Mouse (Mus musculus) hindbrain, embryonic 15.5 days (tissue): ENCODE data around the gene Ccnd2. TPM values are rescaled to one million over a fixed set of nuclear protein-coding genes. Genes with fewer than 3 reads are reported as not detected.
A peak's percentile ranks its signal among the peaks of the same experiment; 100 is the strongest.

Experiments used
- ATAC-seq: fragments of 200-750 bp; cut with Nextera tagmentation; 2 replicates; pipeline ENCODE4 v1.8.0; 2017; ENCODE audit warnings: low read depth, moderate number of reproducible peaks, moderate TSS enrichment; ENCODE audit not compliant: low FRiP score
- H3K27ac ChIP-seq: fragments of 300-500 bp; sonication (generic); replicated peaks from 2 replicates; pipeline ENCODE4 v1.5.1; 2015; ENCODE audit warnings: mild to moderate bottlenecking, inconsistent platforms
- H3K27me3 ChIP-seq: fragments of 300-500 bp; sonication (generic); 2 replicates; pipeline ENCODE4 v1.6.1; 2015; ENCODE audit warnings: control low read depth, inconsistent platforms
- H3K36me3 ChIP-seq: fragments of 300-500 bp; sonication (generic); 2 replicates; pipeline ENCODE4 v1.6.1; 2015; ENCODE audit warnings: control low read depth, inconsistent platforms
- H3K4me1 ChIP-seq: fragments of 300-500 bp; sonication (generic); replicated peaks from 2 replicates; pipeline ENCODE4 v1.6.1; 2015; ENCODE audit warnings: control low read depth, inconsistent platforms
- H3K4me2 ChIP-seq: fragments of 300-500 bp; sonication (generic); 2 replicates; pipeline ENCODE4 v1.6.1; 2015; ENCODE audit warnings: moderate library complexity, mild to moderate bottlenecking, inconsistent platforms
- H3K4me3 ChIP-seq: fragments of 300-500 bp; sonication (generic); 2 replicates; pipeline ENCODE4 v1.5.1; 2015; ENCODE audit warnings: mild to moderate bottlenecking, inconsistent platforms
- H3K9ac ChIP-seq: fragments of 300-500 bp; sonication (generic); 2 replicates; pipeline ENCODE4 v1.6.1; 2015; ENCODE audit warnings: inconsistent platforms
- H3K9me3 ChIP-seq: fragments of 300-500 bp; sonication (generic); 2 replicates; pipeline ENCODE4 v1.6.1; 2016; ENCODE audit warnings: control low read depth, inconsistent platforms
- WGBS: fragments of 180-500 bp; shearing (Covaris S2); methylation state at CpG from one replicate; pipeline ENCODE4 v1.1.7; 2015; 5-methylcytosine and 5-hydroxymethylcytosine counted together
- polyA plus RNA-seq: library from polyadenylated mRNA; unstranded; fragments of >200 nt; fragmentation: Nextera tagmentation; extraction: Ambion mirVana; gene quantifications from 2 replicates; pipeline ENCODE4 v1.2.1, GENCODE M21; 2015

Gene Ccnd2
- polyA plus RNA-seq, 1 experiment from 2014 or later, result 288 TPM

DNA sequence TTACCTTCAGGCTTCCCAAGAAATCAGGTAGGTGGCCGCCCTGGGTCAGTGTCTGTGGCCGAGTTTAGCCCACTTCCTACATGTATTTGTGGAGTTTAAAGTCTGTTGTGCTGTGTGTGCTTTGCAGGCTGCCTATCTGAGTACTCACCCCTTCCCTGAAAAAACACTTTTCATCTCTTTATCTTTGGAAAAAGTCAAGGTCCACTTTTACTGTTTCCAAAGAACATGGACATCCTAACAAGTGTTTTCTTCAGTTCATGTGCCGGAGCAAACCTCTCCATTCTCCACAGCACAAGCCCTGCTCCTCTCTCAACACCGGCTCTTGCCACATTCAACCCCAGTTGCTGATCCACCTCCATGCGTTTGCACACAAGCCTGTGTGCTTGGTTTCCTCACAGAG is 29.0 kb downstream of the Ccnd2 start:
- Histone ChIP-seq H3K9ac (no peak overlapping the region), H3K36me3 (no peaks in the 10 kb centered on the region), H3K4me3 (no peak overlapping the region), H3K9me3 (no peaks in the 10 kb centered on the region), H3K27ac (no peak overlapping the region), H3K4me2 (no peak overlapping the region), H3K27me3 (no peaks in the 10 kb centered on the region), H3K4me1 (no peaks in the 10 kb centered on the region)
- 94% methylated on average over 5 of the region's 5 CpGs for WGBS
- no peak for ATAC-seq

DNA sequence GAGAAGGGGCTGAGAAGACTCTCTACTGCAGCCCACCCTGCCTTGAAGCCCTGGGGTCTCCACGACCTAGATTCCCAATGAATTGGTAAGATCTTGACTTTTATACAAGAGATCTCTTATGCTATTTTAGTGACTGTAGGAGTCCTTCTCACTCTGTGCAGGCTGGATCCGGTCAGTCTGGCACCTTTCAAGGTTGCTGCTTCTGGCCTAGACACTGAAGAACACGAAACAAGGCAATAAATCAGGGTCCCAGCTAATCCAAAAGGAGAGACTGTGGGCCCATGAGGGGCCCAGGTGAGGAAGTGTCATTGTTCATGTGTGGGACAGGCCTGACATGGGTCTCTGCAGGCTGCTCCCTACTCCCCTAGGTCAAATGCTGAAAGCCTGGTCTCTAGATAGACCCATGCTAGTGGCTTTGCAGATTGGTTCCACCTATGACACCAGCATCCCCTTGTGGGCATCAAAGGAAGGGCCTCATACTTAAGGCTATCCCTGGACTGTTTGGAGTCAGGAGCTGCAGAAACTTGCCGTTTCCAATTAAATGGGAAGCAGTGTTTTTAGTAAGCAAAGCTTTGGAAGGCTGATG is 29.7 kb downstream of the Ccnd2 start:
- no peak for ATAC-seq
- Histone ChIP-seq H3K4me3 (no peak overlapping the region), H3K27me3 (no peaks in the 10 kb centered on the region), H3K9ac (no peak overlapping the region), H3K4me1 (no peaks in the 10 kb centered on the region), H3K27ac (no peak overlapping the region), H3K4me2 (no peak overlapping the region), H3K36me3 (no peaks in the 10 kb centered on the region), H3K9me3 (no peaks in the 10 kb centered on the region)
- WGBS, result 82% methylated on average over 4 of the region's 4 CpGs

DNA sequence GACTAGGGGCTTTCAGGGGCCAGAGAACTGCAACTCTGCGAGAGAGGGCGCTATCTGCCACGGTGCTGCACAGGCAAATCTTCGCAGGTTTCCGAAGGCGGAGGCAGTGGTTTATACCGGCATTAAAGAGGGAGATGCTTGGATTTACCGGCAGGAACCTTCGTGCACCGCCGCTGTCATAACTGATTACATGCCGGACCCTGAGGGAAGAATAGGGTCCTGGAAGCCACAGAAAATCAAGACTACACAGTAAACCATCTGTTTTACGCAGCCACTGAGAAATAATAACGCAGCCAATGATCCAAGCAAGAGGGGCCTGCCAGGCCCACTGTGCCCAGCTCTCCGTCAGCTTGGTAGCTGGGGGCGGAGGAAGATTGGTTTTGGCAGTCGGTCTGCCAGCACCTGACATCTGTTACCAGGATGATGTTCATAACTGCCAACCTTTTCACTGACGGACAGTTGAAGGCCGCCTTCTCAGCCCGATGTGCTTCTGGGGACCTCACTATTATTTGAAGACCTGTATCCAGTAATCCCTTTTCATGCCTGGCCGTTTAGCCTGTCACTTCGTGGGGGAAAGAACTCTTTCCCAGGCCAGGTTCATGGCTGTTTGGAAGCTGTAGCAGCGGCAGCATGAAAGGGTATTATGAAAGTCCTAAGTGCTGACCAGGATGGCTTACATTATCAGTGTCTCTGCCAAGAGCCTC is 37.1 kb downstream of the Ccnd2 start:
- 51% methylated on average over 23 of the region's 23 CpGs for WGBS
- Histone ChIP-seq H3K4me1 (no peaks in the 10 kb centered on the region), H3K9me3 (no peaks in the 10 kb centered on the region), H3K36me3 (no peaks in the 10 kb centered on the region), H3K9ac (no peak overlapping the region), H3K27me3 (peaks cover 2% of the 10 kb centered on the region; the same call in 1 of the 2 replicates), H3K4me3 (no peak overlapping the region), H3K4me2 (no peak overlapping the region), H3K27ac (peak overlapping the region; percentile 48)
- peak; percentile 74 for ATAC-seq

DNA sequence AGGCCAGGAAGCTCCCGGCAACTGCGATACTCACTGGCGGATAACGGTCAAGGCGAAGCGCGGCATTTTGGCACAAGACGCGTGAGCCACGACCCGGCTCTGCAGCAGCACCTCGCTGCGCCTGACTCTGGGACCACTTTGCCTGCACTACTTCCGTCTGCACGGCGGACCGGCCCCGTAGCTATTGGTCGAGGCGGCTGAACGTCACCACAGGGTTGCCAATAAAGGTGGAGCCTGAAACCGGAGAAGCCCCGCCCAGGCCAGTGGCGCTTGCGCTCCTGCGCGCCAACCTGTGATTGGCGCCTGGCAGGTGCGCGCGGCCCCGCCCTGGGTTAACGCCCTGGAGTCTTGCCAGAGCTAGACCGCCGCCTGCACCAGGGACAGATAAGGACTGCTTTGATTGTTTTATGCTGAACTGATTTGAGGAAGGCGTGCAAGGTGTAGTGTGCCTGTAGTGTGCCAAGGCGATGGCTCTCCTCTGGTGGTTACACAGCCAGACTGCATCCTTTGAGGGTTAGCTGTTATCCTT is 42.5 kb downstream of the Ccnd2 start, which contains the start of gene Tigar:
TSS of gene Tigar (minus strand) at position 156 of the 529 bp plus-strand sequence.
- Histone ChIP-seq H3K36me3 (no peaks in the 10 kb centered on the region), H3K4me3 (peak within 1 kb of the TSS; percentile 56), H3K9ac (peak within 1 kb of the TSS; percentile 51), H3K4me1 (peaks cover 10% of the 10 kb centered on the region), H3K27me3 (no peaks in the 10 kb centered on the region), H3K4me2 (peak within 1 kb of the TSS; percentile 83), H3K9me3 (no peaks in the 10 kb centered on the region), H3K27ac (peak within 1 kb of the TSS; percentile 38)
- under 1% methylated on average over 37 of the region's 37 CpGs for WGBS
- ATAC-seq, result peak; percentile 99

DNA sequence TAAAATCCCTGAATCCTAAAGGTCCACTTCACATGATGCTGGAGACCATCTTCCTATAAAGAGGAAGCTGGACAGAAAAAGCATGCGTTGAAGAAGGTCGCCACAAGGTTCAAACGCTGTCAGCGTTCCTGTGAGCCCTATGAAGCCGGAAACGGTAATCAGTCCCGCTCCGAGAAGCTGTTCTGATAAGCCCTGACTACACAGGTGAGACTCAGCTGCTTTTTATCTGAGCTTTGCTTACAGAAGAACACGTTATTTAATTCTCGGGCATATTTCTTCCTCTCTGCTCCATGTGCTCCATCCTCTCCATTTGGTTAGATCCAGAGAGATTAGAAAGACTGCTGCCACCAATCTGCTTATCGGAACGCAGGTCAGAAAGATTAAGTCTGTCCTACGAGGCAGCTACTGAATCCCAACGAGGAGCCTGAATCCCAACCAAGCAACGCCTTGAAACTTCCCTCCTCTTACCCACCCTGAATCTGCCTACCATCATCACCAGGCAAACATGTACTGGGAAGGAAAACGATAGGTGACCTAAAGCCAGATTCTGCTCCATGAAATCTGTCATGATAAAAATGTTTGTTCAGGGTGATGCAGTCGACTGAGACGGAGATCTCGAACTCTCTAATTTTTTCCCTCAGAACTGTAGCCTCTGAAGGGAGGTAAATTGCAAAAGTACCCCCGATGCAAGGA is 43.5 kb downstream of the Ccnd2 start:
- H3K4me2 ChIP-seq, result peak overlapping the region; percentile 83
- H3K36me3 ChIP-seq, result no peaks in the 10 kb centered on the region
- no peaks in the 10 kb centered on the region for H3K27me3 ChIP-seq
- WGBS, result 46% methylated on average over 20 of the region's 20 CpGs
- H3K4me1 ChIP-seq, result peaks cover 10% of the 10 kb centered on the region
- ATAC-seq, result no peak
- peak overlapping the region; percentile 56 for H3K4me3 ChIP-seq
- H3K9ac ChIP-seq, result peak overlapping the region; percentile 51
- H3K27ac ChIP-seq, result no peak overlapping the region
- no peaks in the 10 kb centered on the region for H3K9me3 ChIP-seq

DNA sequence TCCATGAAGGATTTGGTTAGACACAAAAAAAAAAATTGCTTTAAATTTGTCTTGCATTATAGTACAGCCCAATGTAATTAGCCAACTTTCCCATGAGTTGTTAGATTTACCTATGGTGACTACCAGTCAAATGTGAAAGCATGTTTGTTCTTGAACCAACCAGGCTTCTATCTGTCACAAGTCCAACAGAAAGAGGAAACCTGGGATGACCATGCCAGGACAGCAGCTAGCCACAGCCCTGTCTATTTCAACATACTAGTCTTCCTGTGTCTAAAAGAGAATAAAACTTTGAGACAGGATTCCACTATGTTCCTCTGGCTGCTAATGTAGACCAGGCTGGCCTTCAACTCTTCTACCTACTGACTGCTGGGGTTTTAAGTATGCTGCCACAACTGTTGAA is 44.6 kb downstream of the Ccnd2 start:
- H3K9me3 ChIP-seq, result no peaks in the 10 kb centered on the region
- no peaks in the 10 kb centered on the region for H3K36me3 ChIP-seq
- peaks cover 10% of the 10 kb centered on the region for H3K4me1 ChIP-seq
- no peak overlapping the region for H3K4me2 ChIP-seq
- H3K27ac ChIP-seq, result no peak overlapping the region
- no peaks in the 10 kb centered on the region for H3K27me3 ChIP-seq
- H3K9ac ChIP-seq, result no peak overlapping the region
- H3K4me3 ChIP-seq, result no peak overlapping the region
- no peak for ATAC-seq

DNA sequence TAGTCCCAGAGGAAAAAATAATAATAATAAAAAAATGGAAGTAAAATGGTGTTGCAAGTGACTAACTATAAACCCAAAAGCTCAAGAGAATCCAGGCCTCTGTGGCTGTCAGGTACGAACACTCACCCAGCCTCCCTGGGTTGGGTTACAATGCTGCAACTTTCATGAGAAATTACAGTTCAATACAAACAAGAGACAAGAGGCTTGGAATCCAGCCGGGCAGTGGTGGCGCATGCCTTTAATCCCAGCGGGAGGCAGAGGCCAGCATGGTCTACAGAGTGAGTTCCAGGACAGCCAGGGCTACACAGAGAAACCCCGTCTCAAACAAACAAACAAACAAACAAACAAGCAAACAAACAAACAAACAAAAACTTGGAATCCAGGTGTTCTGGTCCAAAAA is 45.3 kb downstream of the Ccnd2 start:
- Histone ChIP-seq H3K4me1 (peaks cover 10% of the 10 kb centered on the region), H3K27me3 (no peaks in the 10 kb centered on the region), H3K36me3 (no peaks in the 10 kb centered on the region), H3K9ac (no peak overlapping the region), H3K27ac (no peak overlapping the region), H3K4me2 (no peak overlapping the region), H3K9me3 (no peaks in the 10 kb centered on the region), H3K4me3 (no peak overlapping the region)
- 53% methylated on average over 5 of the region's 5 CpGs for WGBS
- no peak for ATAC-seq

DNA sequence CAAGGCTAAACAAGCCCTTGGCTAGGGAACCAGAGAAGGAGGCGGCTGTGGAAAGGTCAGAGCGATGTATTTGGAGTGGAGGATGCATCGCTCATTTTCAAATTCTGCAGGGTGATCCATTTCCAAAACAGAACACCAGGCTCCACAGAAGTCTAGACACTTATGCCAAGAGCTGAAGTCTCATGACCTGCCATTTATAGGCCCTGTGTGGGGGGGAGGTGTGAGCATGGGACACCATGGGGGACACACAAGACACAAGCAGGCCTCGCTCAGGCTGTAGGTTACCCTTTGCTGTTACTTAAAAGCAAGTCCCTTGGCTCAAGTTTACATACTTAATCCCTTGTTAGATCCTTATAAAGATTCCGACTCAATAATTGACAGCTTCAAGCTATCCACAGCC is 45.8 kb downstream of the Ccnd2 start:
- no peak for ATAC-seq
- Histone ChIP-seq H3K4me3 (no peak overlapping the region), H3K9me3 (no peaks in the 10 kb centered on the region), H3K4me1 (peaks cover 10% of the 10 kb centered on the region), H3K9ac (no peak overlapping the region), H3K4me2 (no peak overlapping the region), H3K27ac (no peak overlapping the region), H3K27me3 (no peaks in the 10 kb centered on the region), H3K36me3 (no peaks in the 10 kb centered on the region)
- WGBS, result 92% methylated on average over 5 of the region's 5 CpGs

DNA sequence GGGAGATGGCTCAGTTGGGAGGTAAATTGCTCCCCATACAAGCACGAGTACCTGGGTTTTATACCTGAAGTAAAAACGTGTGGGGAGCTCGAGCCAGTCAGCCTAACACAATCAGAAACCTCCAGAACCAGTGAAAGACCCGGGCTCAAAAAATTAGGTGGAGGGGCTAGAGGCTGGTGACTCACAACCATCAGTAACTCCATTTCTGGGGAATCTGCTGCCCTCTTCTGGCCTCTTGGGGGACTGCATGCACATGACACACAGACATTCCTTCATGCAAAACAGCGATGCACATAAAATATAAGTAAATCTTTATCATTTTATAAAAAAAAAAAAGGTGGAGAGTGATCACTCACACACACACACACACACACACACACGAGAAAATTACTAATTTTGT is 46.9 kb downstream of the Ccnd2 start:
- Histone ChIP-seq H3K27me3 (no peaks in the 10 kb centered on the region), H3K36me3 (peaks cover 6% of the 10 kb centered on the region), H3K4me1 (peaks cover 10% of the 10 kb centered on the region), H3K4me3 (no peak overlapping the region), H3K9me3 (no peaks in the 10 kb centered on the region), H3K27ac (no peak overlapping the region), H3K4me2 (no peak overlapping the region), H3K9ac (no peak overlapping the region)
- WGBS, result 73% methylated on average over 6 of the region's 6 CpGs
- no peak for ATAC-seq

DNA sequence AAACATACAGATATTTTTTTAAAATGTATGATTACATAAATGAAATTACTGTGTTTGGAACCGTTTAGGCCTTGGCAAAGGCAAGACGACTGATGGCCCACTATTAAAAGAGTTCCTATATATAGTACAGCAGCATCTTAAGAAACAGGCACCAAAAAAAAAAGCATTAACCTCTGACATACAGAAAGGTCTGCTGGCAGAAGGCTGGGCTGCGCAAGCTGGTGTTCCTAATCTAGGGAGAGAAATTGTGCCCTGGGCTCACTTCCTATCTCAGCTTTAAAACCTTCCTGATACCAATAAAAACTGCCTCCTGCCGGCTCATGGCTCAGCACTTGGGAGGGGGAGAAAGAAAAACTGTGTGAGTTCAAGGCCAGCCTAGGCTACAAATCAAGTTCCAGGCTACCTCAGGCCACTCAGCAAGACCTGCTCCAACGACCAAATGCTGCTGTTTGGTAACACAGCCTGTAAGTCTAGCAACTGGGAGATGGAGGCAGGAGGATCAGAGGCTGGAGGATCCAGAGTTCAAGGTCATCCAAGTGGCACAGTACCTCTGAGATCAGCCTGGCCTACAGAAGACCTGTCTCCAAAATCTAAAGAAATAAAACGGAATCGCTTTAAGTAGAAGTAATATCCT is 47.5 kb downstream of the Ccnd2 start:
- Histone ChIP-seq H3K36me3 (peaks cover 6% of the 10 kb centered on the region), H3K4me2 (no peak overlapping the region), H3K9me3 (no peaks in the 10 kb centered on the region), H3K4me3 (no peak overlapping the region), H3K27me3 (no peaks in the 10 kb centered on the region), H3K4me1 (peaks cover 10% of the 10 kb centered on the region), H3K9ac (no peak overlapping the region), H3K27ac (no peak overlapping the region)
- no peak for ATAC-seq
- 92% methylated on average over 7 of the region's 7 CpGs for WGBS

DNA sequence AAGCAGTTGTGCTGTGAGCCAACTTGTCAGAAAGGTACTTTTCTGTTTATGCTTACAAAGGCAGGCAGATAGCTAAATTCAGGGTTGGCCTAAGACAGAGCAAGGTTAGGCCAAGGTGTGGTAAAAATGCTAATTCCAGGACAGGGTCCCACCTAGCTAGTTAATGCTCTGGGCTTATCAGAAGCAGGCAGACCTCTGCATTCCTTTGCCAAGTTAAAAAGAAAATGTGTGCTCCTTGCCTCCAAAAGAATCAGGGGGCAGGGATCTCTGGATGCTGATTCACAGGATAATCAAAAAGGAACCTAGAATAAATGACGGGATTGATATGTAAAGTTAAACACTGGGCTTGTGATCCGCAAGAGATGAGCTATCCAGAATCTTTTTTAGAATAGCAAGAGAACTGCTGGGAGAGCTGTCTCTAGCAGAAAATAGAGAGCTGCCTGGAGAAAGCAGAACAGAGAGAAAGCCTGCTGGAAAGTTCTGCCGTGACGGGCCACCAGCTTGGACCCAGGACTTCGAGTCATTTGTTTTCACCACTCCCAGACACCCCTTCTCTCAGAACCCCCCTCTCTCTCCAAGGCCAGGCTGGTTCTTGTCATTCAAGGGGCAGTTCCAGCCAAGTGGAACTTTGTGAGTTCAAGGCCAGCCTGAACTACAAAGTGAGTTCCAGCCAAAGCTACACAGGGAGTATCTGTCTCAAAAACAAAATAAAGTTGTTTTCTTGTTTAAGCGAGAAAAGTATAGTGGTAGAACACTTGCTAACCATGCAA is 48.3 kb downstream of the Ccnd2 start:
- Histone ChIP-seq H3K4me2 (no peak overlapping the region), H3K9ac (no peak overlapping the region), H3K27ac (no peak overlapping the region), H3K4me3 (no peak overlapping the region), H3K4me1 (peaks cover 6% of the 10 kb centered on the region), H3K9me3 (no peaks in the 10 kb centered on the region), H3K36me3 (peaks cover 6% of the 10 kb centered on the region), H3K27me3 (no peaks in the 10 kb centered on the region)
- ATAC-seq, result no peak
- 93% methylated on average over 6 of the region's 6 CpGs for WGBS
